ENCODE assay signal across 9 mouse cellular contexts in genomic region chr1:135171984-135172383, GRCm38 (mm10). TPM values are rescaled to one million over a fixed set of nuclear protein-coding genes. Genes with fewer than 3 reads are reported as not detected.
DNase-seq lines count a peak whose midpoint lies in the region; TF ChIP-seq lines count a peak whose summit lies in the region.
"Had no signal": no experiment of that assay in that cellular context is flagged by ENCODE, and none has a peak within 500 bp of the region (broad histone marks: within the 10 kb centered on the region; RNA-seq: fewer than 3 reads in every experiment).

No protein-coding gene starts in this region.

- intact Hi-C loops in heart, postnatal 36 days (cut with DNase I), result loop anchor here (1.0 to 5.0 kb wide), 3 partner anchors 87 to 370 kb away; no protein-coding TSS in a partner anchor

- peak; percentile 11 for DNase-seq in CD4-positive helper T cell, adult 2 months (ENCODE audit: low read depth, low spot score)
- DNase-seq in adipocyte (ENCODE audit: low spot score), result peak; percentile 92
- peak; percentile 63 for DNase-seq in embryonic facial prominence, embryonic 10.5 days (ENCODE audit: low spot score)
- DNase-seq in heart, postnatal 36 days, result peak; percentile 51 to 52
- peak; percentile 46 to 84 for DNase-seq in layer of hippocampus, adult 18-20 months (ENCODE audit: low spot score in 2 of 2)
- peak; percentile 87 for DNase-seq in lung, postnatal 36 days
- no peak for DNase-seq in thymus, adult 2 months

- TF ChIP-seq POLR2A in small intestine, adult 2 months (IDR thresholded peaks at IDR 0.05; ENCODE audit: low read depth, low read length), result no peak
- no peak for TF ChIP-seq POLR2A in thymus, adult 2 months (IDR thresholded peaks at IDR 0.05; ENCODE audit: control insufficient read depth, extremely low read depth, insufficient read depth, low read length, poor library complexity)

- peak; percentile 58; the same call in 1 of the 2 replicates for TF ChIP-seq CTCF in small intestine, adult 2 months (IDR thresholded peaks at IDR 0.05; ENCODE audit: extremely low read depth, insufficient read length, insufficient replicate concordance, low read depth, low read length)
- TF ChIP-seq CTCF in thymus, adult 2 months (IDR thresholded peaks at IDR 0.05; ENCODE audit: borderline replicate concordance, control insufficient read depth, extremely low read depth, insufficient read depth, low read length, poor library complexity), result no peak

- 51% methylated on average over 6 of the region's 6 CpGs for WGBS in embryonic facial prominence, embryonic 10.5 days
- WGBS in small intestine, adult 2 months, result 38% methylated on average over 6 of the region's 6 CpGs
- WGBS in thymus, adult 2 months, result 70% methylated on average over 6 of the region's 6 CpGs

- H3K4me3 ChIP-seq in embryonic facial prominence, embryonic 10.5 days, result no peak overlapping the region
- no peak overlapping the region for H3K4me3 ChIP-seq in small intestine, adult 2 months (ENCODE audit: low read depth, low read length)
- no peak overlapping the region for H3K4me3 ChIP-seq in thymus, adult 2 months (ENCODE audit: control insufficient read depth, insufficient read depth, low read length)
- H3K4me3 ChIP-seq: erythroblast, embryonic 14.5 days had no signal

- H3K9me3 ChIP-seq in embryonic facial prominence, embryonic 10.5 days, result no peaks in the 10 kb centered on the region

- no peaks in the 10 kb centered on the region for H3K36me3 ChIP-seq in embryonic facial prominence, embryonic 10.5 days (replicated peaks)
- H3K36me3 ChIP-seq in small intestine, adult 2 months (ENCODE audit: control insufficient read depth, insufficient read depth, low read length), result no peaks in the 10 kb centered on the region
- H3K36me3 ChIP-seq in thymus, adult 2 months (ENCODE audit: control insufficient read depth, insufficient read depth, low read length), result no peaks in the 10 kb centered on the region

- H3K4me1 ChIP-seq in embryonic facial prominence, embryonic 10.5 days, result no peaks in the 10 kb centered on the region
- peaks cover 31% of the 10 kb centered on the region for H3K4me1 ChIP-seq in small intestine, adult 2 months (ENCODE audit: control insufficient read depth, insufficient read depth, insufficient read length, low read length)
- H3K4me1 ChIP-seq in thymus, adult 2 months (replicated peaks; ENCODE audit: control insufficient read depth, insufficient read depth, low read length), result no peaks in the 10 kb centered on the region

- no peaks in the 10 kb centered on the region for H3K27me3 ChIP-seq in embryonic facial prominence, embryonic 10.5 days (replicated peaks; ENCODE audit: low read depth, poor library complexity, severe bottlenecking)
- no peaks in the 10 kb centered on the region for H3K27me3 ChIP-seq in small intestine, adult 2 months (ENCODE audit: control insufficient read depth, insufficient read depth, low read length)
- no peaks in the 10 kb centered on the region for H3K27me3 ChIP-seq in thymus, adult 2 months (ENCODE audit: control insufficient read depth, insufficient read depth, low read length)

- no peak overlapping the region for H3K27ac ChIP-seq in embryonic facial prominence, embryonic 10.5 days (replicated peaks)
- H3K27ac ChIP-seq in small intestine, adult 2 months (ENCODE audit: insufficient read depth, low read depth, low read length), result no peak overlapping the region
- no peak overlapping the region for H3K27ac ChIP-seq in thymus, adult 2 months (ENCODE audit: control insufficient read depth, insufficient read depth, low read length)

RNA-seq across cellular contexts. Expression of gene Gpr37l1, which starts 4.5 kb away (rescaled TPM):
- not detected in 2 replicates for polyA plus RNA-seq in embryonic facial prominence, embryonic 10.5 days (2016; fragmentation: Nextera tagmentation; extraction: Ambion mirVana)
- total RNA-seq in heart, postnatal 36 days (2021), result 1 to 10 TPM in 1 of 2 experiments, under 1 TPM in 1; 0.92 to 1.0 TPM
- 100 to 1,000 TPM; 195 to 208 TPM for total RNA-seq in layer of hippocampus, adult 18-20 months (2021)
- polyA plus RNA-seq in small intestine, adult 2 months (2012; rRNA removed), result 1.9 and 2.2 TPM in 2 replicates
- polyA plus RNA-seq in thymus, adult 2 months (2012; rRNA removed), result 0.50 and 0.77 TPM in 2 replicates
- polyA plus RNA-seq: erythroblast, embryonic 14.5 days had no signal

RNA-seq across cellular contexts. Expression of gene Arl8a, which starts 25.4 kb away (rescaled TPM):
- polyA plus RNA-seq in embryonic facial prominence, embryonic 10.5 days (2016; fragmentation: Nextera tagmentation; extraction: Ambion mirVana), result 48.3 and 50.3 TPM in 2 replicates
- 10 to 100 TPM; 21.1 to 26.7 TPM for total RNA-seq in heart, postnatal 36 days (2021)
- 100 to 1,000 TPM; 248 to 258 TPM for total RNA-seq in layer of hippocampus, adult 18-20 months (2021)
- polyA plus RNA-seq in small intestine, adult 2 months (2012; rRNA removed), result 31.0 and 82.9 TPM in 2 replicates
- polyA plus RNA-seq in thymus, adult 2 months (2012; rRNA removed), result 54.7 and 59.4 TPM in 2 replicates

RNA-seq across cellular contexts. Expression of gene Ptpn7, which starts 39.5 kb away (rescaled TPM):
- 1.3 and 2.1 TPM in 2 replicates for polyA plus RNA-seq in embryonic facial prominence, embryonic 10.5 days (2016; fragmentation: Nextera tagmentation; extraction: Ambion mirVana)
- total RNA-seq in heart, postnatal 36 days (2021), result under 1 TPM; 0.69 to 0.70 TPM
- total RNA-seq in layer of hippocampus, adult 18-20 months (2021), result not detected
- polyA plus RNA-seq in small intestine, adult 2 months (2012; rRNA removed), result 3.9 and 5.4 TPM in 2 replicates
- polyA plus RNA-seq in thymus, adult 2 months (2012; rRNA removed), result 219 and 275 TPM in 2 replicates

Comparison
In these comparisons a context has a peak if more than half of its experiments do, and no peak if none do; other contexts are left out.
1. RNA of gene Ptpn7, which starts 39.5 kb away (polyA plus RNA-seq): 219 to 275 TPM in thymus, adult 2 months; 3.9 to 5.4 TPM in small intestine, adult 2 months and 1.3 to 2.1 TPM in embryonic facial prominence, embryonic 10.5 days; every median in the first group is over 10 times any median in the second.